Mouse (Mus musculus) heart, embryonic 11.5 days (tissue): Measurements from ENCODE around the gene Layn. TPM values are rescaled to one million over a fixed set of nuclear protein-coding genes. Genes with fewer than 3 reads are reported as not detected.

Source experiments
- ATAC-seq: fragments of 200-750 bp; cut with Nextera tagmentation; replicated peaks from 2 replicates; pipeline ENCODE4 v1.8.0; 2017; ENCODE audit warnings: moderate library complexity; ENCODE audit not compliant: insufficient number of reproducible peaks, low FRiP score, low TSS enrichment
- H3K27ac ChIP-seq: fragments of 300-500 bp; sonication (generic); 2 replicates; pipeline ENCODE4 v1.5.1; 2014; ENCODE audit warnings: mild to moderate bottlenecking, low read depth, low read length
- H3K27me3 ChIP-seq: fragments of 300-500 bp; sonication (generic); 2 replicates; pipeline ENCODE4 v1.6.1; 2014; ENCODE audit warnings: mild to moderate bottlenecking, low read length, mixed read lengths; ENCODE audit not compliant: control insufficient read depth, insufficient read depth
- H3K36me3 ChIP-seq: fragments of 300-500 bp; sonication (generic); 2 replicates; pipeline ENCODE4 v1.6.1; 2014; ENCODE audit warnings: mild to moderate bottlenecking, low read length, moderate library complexity, mixed read lengths; ENCODE audit not compliant: control insufficient read depth, insufficient read depth
- H3K4me1 ChIP-seq: fragments of 300-500 bp; sonication (generic); 2 replicates; pipeline ENCODE4 v1.6.1; 2014; ENCODE audit warnings: low read length; ENCODE audit not compliant: control insufficient read depth, insufficient read depth
- H3K4me2 ChIP-seq: fragments of 300-500 bp; sonication (generic); 2 replicates; pipeline ENCODE4 v1.6.1; 2014; ENCODE audit warnings: mild to moderate bottlenecking, moderate library complexity
- H3K4me3 ChIP-seq: fragments of 300-500 bp; sonication (generic); 2 replicates; pipeline ENCODE4 v1.5.1; 2014; ENCODE audit warnings: low read depth, low read length
- H3K9ac ChIP-seq: fragments of 300-500 bp; sonication (generic); 2 replicates; pipeline ENCODE4 v1.6.1; 2014; ENCODE audit warnings: mild to moderate bottlenecking, low read depth, low read length, moderate library complexity
- H3K9me3 ChIP-seq: fragments of 300-500 bp; sonication (generic); replicated peaks from 2 replicates; pipeline ENCODE4 v1.6.1; 2016; ENCODE audit warnings: low read length; ENCODE audit not compliant: control insufficient read depth
- WGBS: fragments of 180-500 bp; shearing (Covaris S2); extraction: QIAGEN DNeasy Blood & Tissue Kit; methylation state at CpG from one replicate; pipeline ENCODE4 v1.1.7; 2014; ENCODE audit not compliant: insufficient replicate concordance; 5-methylcytosine and 5-hydroxymethylcytosine counted together
- polyA plus RNA-seq: library from polyadenylated mRNA; unstranded; fragments of >200 nt; fragmentation: Nextera tagmentation; extraction: Ambion mirVana; gene quantifications from 2 replicates; pipeline ENCODE4 v1.2.1, GENCODE M21; 2014

The Layn gene
- polyA plus RNA-seq: 7.2 and 10.2 TPM in 2 replicates

DNA sequence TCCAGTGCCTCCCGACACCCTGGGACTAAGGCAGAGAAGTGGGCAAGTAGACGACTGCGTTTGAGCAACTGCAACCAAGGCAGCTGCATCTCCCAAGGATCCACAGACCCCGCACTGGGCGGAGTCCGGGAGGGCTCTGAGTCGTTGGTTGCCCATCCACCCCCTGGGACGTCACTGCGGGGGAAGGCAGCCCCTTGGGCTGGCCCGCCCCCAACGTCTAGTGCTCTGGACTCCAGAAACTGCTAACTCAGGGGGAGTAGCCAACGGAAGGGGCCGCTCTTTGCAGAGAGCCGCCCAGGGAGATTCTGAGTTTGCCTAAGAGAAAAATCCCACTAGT, at the start of gene Layn:
Gene Layn (minus strand): TSS at position 116 of the 337 bp plus-strand sequence.
- peak within 1 kb of the TSS; percentile 56 for H3K4me3 ChIP-seq
- 0 out of 2 replicates have a peak, but pooled peaks cover 3% of the 10 kb centered on the region for H3K27me3 ChIP-seq
- WGBS: 0% methylated on average over 14 of the region's 14 CpGs
- H3K4me2 ChIP-seq: peak within 1 kb of the TSS; percentile 83
- peak within 1 kb of the TSS; percentile 54 for H3K9ac ChIP-seq
- no peaks in the 10 kb centered on the region for H3K9me3 ChIP-seq
- peak; percentile 91; the same call in 1 of the 2 replicates for ATAC-seq
- no peaks in the 10 kb centered on the region for H3K36me3 ChIP-seq
- peak within 1 kb of the TSS; percentile 18; the same call in 1 of the 2 replicates for H3K27ac ChIP-seq
- H3K4me1 ChIP-seq: peaks cover 9% of the 10 kb centered on the region; the same call in 1 of the 2 replicates

DNA sequence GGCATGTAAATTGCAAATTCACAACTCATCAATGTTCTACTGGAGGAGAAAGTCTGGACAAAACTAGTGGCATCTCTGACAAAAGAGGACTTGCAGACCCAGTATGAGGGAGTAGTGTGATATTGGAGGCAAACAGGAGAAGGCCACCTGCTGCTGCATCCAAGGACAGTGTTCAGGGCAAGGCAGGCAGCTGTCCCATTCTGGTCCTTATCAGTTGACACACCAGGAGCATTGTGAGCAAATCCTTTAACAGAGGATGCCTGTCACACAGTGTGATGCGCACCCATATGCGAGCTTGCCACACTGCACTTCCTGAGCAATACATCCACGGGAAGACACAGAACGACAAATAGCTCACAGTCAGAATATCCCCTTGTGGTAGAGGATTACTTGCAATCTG, 37.9 kb upstream of the Layn start:
- Histone ChIP-seq H3K4me3 (no peak overlapping the region), H3K27me3 (no peaks in the 10 kb centered on the region), H3K27ac (no peak overlapping the region), H3K9ac (no peak overlapping the region), H3K4me2 (no peak overlapping the region), H3K36me3 (no peaks in the 10 kb centered on the region), H3K4me1 (no peaks in the 10 kb centered on the region), H3K9me3 (no peaks in the 10 kb centered on the region)
- no peak for ATAC-seq
- WGBS: 65% methylated on average over 4 of the region's 4 CpGs

- 76% methylated on average over 2 of the region's 2 CpGs for WGBS
- Histone ChIP-seq H3K27me3 (no peaks in the 10 kb centered on the region), H3K9me3 (no peaks in the 10 kb centered on the region), H3K4me2 (no peak overlapping the region), H3K36me3 (no peaks in the 10 kb centered on the region), H3K4me1 (peaks cover 7% of the 10 kb centered on the region; the same call in 1 of the 2 replicates), H3K27ac (no peak overlapping the region), H3K9ac (no peak overlapping the region), H3K4me3 (no peak overlapping the region)
- ATAC-seq: no peak
These were observed 28.9 kb upstream of the Layn start for GRCm38 (mm10) chr9:51105751-51106150.

DNA sequence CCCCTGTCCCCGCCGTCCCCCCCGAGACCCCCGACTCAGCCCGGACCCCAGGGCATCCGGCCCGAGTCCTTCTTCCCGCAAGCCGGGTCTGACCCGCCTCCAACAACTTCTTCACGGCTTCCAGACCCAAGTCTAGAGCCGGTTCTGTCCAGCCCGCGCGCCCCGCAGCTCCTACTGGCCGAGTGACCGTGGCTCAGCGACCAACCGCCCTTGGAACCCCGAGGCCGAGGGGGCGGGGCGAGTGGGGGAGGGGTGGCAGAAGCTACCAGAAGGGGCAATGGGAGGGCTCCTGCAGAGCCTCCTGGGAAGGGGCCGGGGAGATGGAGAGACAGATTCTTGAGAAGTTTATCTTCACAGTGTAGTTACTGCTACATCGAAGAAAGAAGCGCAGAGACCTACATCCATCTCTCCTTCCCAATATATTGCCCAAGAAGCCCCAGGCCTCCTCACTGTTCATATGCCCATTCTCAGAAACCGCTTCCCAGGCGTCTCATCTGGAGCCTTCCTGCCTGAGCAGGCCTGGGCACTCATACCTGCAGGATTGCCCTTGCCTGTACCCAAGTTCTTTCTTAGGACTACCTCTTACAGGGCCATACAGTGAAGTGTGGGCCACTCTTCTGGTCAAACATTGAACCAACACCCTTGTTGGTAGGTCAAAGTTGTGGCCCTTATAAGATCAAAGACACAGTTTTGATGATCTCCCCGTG, 27.1 kb upstream of the Layn start:
- Histone ChIP-seq H3K27ac (no peak overlapping the region), H3K4me2 (peak overlapping the region; percentile 100), H3K9me3 (no peaks in the 10 kb centered on the region), H3K9ac (peak overlapping the region; percentile 80), H3K27me3 (no peaks in the 10 kb centered on the region), H3K36me3 (no peaks in the 10 kb centered on the region), H3K4me3 (peak overlapping the region; percentile 53), H3K4me1 (peaks cover 7% of the 10 kb centered on the region; the same call in 1 of the 2 replicates)
- ATAC-seq: peak; percentile 49; the same call in 1 of the 2 replicates
- WGBS: 9% methylated on average over 30 of the region's 30 CpGs

- Histone ChIP-seq H3K4me3 (peak overlapping the region; percentile 53), H3K4me2 (peak overlapping the region; percentile 100), H3K27ac (no peak overlapping the region), H3K9ac (peak overlapping the region; percentile 80), H3K9me3 (no peaks in the 10 kb centered on the region), H3K36me3 (no peaks in the 10 kb centered on the region), H3K27me3 (no peaks in the 10 kb centered on the region), H3K4me1 (peaks cover 7% of the 10 kb centered on the region; the same call in 1 of the 2 replicates)
- ATAC-seq: no peak
- 1% methylated on average over 44 of the region's 44 CpGs for WGBS
These were observed 26.3 kb upstream of the Layn start for GRCm38 (mm10) chr9:51102963-51103807.

DNA sequence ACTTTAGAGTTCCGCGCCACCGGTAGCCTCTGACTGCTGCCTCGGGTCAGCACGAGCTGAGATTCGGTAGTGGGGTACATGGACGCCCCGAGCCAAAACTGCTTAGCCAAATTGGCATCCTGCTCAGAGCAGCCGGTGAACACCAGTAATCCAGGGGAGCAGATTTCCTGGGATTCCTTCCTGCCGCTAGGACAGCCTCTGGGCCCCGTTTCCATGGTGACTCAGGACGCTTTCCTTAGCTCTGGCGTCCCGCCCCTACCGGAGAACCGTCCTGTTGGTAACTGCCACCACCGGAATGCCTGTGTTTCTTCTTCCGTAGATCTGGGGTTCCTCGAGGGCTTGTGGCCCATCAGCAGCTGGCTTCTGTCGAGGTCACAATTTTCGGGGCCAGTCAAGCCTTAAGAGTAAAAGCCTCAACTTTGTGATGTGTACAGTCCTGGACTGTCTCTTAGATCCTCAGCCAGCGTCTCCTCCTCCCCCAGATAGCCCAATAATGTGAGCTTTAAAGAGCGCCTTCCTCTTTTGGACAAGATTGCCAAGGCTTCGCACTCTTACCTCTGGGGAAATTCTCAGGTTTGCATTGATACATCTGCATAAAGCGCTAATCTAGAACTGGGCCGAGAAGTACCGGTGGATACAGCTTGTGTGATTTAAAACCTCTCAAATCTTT, 25.0 kb upstream of the Layn start, which contains the start of gene 4833427G06Rik:
Gene 4833427G06Rik (minus strand): TSS at position 323 of the 670 bp plus-strand sequence.
- Histone ChIP-seq H3K27me3 (no peaks in the 10 kb centered on the region), H3K4me3 (peak within 1 kb of the TSS; percentile 32), H3K27ac (no peak within 1 kb of the TSS), H3K4me1 (peaks cover 7% of the 10 kb centered on the region; the same call in 1 of the 2 replicates), H3K4me2 (peak within 1 kb of the TSS; percentile 100), H3K9me3 (no peaks in the 10 kb centered on the region), H3K9ac (0 out of 2 replicates have a peak within 1 kb of the TSS, but pooled peaks have one; percentile 6), H3K36me3 (no peaks in the 10 kb centered on the region)
- peak; percentile 39; the same call in 1 of the 2 replicates for ATAC-seq
- WGBS: 10% methylated on average over 27 of the region's 27 CpGs

DNA sequence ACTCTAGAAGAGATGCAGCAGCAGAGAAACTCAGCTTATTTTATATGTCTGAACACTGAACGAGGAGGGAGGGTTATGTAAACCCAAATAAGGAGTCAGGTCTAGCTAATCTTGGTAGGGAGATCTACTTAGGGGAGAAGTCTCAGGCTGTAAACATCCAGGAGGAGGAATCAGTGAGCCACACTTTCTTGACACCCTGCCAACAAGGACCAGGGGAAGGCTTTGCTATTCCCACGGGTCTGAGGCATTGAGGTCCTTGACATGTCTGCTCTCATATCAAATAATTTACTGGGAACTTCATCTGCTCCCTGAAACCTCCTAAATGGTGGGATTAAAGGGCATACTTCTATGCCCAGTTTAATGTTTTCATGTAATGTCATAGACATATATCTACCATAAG, 19.4 kb upstream of the Layn start:
- WGBS: 48% methylated on average over 2 of the region's 2 CpGs
- Histone ChIP-seq H3K36me3 (no peaks in the 10 kb centered on the region), H3K9ac (no peak overlapping the region), H3K27ac (no peak overlapping the region), H3K4me2 (no peak overlapping the region), H3K4me1 (no peaks in the 10 kb centered on the region), H3K27me3 (no peaks in the 10 kb centered on the region), H3K4me3 (no peak overlapping the region), H3K9me3 (no peaks in the 10 kb centered on the region)
- ATAC-seq: no peak

- no peak for ATAC-seq
- WGBS: 36% methylated on average over 5 of the region's 5 CpGs
These were observed 16.8 kb upstream of the Layn start for GRCm38 (mm10) chr9:51093697-51094096.

More at GRCm38 (mm10) chr9:51093697-51094096, 16.8 kb upstream of the Layn start:
- Histone ChIP-seq H3K4me3 (no peak overlapping the region), H3K4me1 (no peaks in the 10 kb centered on the region), H3K9ac (no peak overlapping the region), H3K27me3 (no peaks in the 10 kb centered on the region), H3K27ac (no peak overlapping the region), H3K9me3 (no peaks in the 10 kb centered on the region), H3K36me3 (no peaks in the 10 kb centered on the region), H3K4me2 (no peak overlapping the region)
